Mouse (Mus musculus): ENCODE measurements at regions not wholly inside any gene's neighbourhood (a gene's known extent, or its start where the extent isn't known, plus 50 kb on each side); places are given as distances from the start of the nearest gene placed in this dataset.

DNA sequence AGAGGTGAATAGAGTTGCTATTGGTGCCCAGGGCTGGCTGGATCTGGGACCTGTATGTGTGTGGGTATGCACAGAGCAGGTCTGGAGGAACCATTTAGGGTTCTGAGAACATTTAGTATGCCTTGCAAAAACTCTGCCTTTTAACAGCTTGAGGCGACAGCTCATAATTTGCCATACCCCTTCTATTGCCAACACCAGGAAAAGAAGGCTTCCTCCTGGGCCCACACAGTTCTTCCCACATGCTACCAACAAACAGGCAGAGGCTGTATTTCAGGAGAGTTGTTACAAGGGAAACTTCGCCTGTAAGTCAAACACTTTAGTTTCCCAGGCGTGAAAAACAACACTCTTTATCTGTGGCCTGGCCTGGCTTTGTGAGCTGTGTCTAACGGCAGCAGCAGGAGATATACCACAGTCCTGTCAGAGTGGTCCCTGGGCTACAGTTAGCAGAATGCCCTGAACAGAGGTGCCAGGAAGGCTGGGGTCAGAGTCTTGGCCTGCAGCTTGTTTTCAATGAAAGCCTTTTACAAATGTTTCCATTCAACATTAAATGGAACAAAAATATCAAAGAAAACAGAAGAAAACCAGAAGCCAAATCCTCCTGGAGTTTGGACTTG, 225.4 kb downstream of the Dhx35 start:
- peak; percentile 14 to 24 for DNase-seq (ENCODE audit: low spot score in 2 of 2)

DNA sequence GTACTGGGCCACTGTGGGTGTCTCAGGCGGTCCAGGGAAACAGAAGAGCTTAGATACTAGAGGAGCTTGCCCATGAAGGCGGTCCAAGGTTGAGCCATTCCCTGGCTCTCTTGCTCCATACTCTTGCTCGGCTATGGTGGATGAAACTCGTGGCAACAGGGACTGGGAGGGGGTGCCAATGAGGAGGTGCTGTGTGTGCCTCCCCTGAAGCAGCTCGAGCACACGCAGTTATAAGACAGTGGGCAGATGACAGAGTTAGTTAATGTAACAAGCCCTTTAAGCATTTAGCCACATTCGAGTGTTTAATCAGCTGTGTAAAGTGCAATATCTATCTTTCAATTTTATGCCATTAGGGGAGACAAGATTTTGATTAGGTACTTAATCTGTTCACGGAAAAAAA, 237.5 kb downstream of the Dhx35 start:
- DNase-seq (ENCODE audit: low spot score in 2 of 2), result no peak

DNA sequence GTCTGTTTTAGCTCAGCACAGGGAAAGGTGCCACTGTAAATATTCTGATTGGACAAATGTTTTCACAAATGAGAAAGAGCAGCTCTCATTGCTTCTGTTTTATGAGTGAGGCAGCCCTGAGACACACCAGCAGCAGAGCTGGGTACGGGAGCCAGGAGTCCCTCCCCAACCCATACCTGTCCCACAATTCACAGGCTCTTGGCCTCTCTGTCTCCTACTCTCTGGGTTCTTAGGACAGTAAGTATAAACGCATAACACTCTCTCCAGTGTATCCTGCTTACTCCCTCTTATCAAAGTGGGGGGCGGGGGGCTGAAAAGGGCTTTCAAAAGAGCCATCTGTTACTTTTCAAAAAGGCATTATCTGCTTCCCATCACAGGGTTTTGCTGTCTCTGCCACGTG, 245.3 kb downstream of the Dhx35 start:
- DNase-seq (ENCODE audit: low spot score in 2 of 2), result no peak

- peak; percentile 28 to 49 for DNase-seq (ENCODE audit: low spot score in 2 of 2)
These were observed 258.9 kb downstream of the Dhx35 start for GRCm38 (mm10) chr2:159053534-159053933.

DNA sequence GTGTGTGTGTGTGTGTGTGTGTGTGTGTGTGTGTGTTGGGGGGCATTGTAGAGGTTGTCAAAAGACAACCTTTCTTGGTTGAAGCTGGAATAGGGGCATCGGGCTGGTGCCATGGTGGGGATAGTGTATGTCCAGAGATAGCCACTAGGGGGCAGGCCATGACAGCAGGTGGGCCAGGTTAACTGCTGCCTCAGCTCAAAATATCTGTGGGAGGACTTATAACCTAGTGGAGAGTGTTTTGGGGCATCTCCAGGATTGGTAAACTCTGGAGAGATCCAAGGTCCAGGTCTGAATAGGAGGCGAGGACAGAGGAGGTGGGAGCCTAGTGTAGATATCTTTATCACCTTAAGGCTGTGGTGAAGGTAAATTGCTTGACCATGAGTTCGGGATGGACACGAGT, 259.3 kb downstream of the Dhx35 start:
- DNase-seq (ENCODE audit: low spot score in 2 of 2), result peak; percentile 36 to 46

DNA sequence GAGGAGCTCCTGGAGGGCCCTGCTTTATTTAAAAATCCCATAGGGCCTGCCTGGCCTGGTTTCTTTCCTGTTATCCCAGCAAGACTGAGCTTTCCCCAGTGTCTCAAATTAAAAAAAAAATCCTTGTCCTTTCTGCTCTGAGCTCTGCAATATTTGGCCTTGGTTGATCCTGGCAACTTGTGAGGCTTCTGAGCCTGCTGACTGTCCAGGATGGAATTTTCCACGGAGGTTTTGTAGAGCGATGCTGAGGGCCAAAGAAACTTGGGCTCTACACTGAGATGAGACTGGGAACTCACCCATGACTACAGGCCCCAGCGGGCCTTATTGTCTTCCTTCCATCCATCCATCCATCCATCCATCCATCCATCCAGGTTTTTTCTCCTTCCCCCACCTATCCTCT, 259.8 kb downstream of the Dhx35 start:
- DNase-seq (ENCODE audit: low spot score in 2 of 2), result peak; percentile 61 to 71

DNA sequence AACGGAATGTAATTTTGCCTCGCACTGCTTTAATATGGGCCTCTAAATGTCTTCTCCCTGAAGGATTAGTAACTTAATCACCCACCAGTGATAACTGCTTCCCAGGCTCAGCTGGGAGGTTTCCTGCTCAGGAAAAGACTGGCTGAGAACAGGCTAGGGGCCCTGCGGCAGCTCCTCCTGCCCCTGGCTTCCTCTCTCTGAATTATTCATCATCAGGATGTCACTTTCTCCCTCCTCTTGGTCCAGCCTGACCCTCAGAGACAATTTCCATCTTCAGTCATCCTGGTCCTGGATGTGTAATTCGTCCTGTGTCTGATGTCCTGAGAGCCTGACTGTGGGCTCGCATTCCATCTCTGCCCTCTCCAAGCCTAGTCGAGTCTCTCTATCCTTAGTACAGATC, 261.2 kb downstream of the Dhx35 start:
- peak in 1 of 2 experiments; percentile 9 for DNase-seq (ENCODE audit: low spot score in 2 of 2)

DNA sequence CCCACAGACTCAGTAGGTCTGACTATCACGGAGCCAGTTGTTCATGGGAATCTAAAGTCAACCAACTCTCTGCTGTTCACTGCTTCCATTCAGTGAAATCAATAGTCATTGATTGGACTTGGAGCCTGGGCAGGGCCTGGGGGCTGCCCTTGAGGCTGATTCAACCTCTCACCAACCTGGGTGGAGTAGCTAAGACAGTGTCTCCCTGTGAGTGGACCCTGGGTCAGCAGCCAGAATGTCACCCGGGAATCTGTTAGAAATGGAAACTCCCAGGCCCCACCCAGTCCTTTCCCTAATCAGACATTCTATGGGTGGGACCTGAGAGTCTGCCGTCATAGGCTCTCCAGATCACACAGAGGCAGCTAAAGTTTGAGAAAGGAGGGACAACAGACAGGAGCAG, 262.4 kb downstream of the Dhx35 start:
- peak; percentile 14 to 35 for DNase-seq (ENCODE audit: low spot score in 2 of 2)

- peak; percentile 17 to 39 for DNase-seq (ENCODE audit: low spot score in 2 of 2)
These were observed 262.9 kb downstream of the Dhx35 start for GRCm38 (mm10) chr2:159057506-159057905.

GRCm38 (mm10) chr2:159062266-159062665, 267.7 kb downstream of the Dhx35 start:
- DNase-seq (ENCODE audit: low spot score in 2 of 2), result peak in 1 of 2 experiments; percentile 24

GRCm38 (mm10) chr2:159062666-159063065, 268.1 kb downstream of the Dhx35 start:
- DNase-seq (ENCODE audit: low spot score in 2 of 2), result no peak

DNA sequence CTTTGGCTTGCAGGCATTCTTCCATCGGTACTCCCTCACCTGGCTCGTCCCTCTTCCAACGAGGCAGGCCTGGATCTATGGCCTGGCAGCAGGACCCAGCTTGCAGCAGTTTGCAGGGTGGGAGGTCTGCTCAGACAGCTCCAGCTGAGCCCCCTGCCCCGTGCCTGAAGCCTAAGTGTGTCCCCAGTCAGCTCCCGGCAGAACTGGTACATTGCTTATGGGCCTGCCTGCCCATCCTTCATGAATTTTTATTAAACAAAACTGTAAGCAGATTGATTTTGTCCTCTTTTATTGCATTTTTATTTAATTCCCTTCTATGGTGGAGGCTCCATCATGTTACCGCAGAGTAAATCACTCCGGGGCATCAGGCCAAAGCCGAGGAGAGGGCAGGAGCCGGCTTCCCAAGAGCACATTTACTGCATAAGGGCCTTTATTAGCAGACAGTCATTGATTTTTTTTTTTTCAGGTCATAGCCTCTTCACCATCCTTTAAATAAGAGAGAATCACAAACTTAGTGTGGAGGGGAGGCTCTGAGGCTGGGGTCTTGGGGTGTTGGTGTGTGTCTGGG, 269.9 kb downstream of the Dhx35 start:
- DNase-seq (ENCODE audit: low spot score in 2 of 2), result no peak

DNA sequence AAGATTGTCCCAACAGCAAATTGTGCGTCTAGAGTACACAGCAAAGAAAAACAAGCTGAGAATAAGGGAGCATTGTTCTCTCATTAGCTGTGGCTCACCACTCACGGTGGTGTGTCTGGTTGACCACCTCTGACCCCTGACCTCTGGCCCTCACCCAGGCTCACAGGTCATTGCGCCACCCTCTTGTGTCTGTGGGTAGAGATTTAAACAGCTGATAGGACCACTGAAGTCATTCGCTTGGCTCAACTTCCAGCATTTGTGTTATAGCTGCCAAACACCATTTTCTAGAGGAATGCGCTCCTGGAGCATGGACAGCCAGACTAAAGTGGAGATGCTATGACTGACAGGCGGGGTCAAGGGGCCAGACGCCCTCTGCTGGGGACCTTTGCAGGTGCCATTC, 272.9 kb downstream of the Dhx35 start:
- DNase-seq (ENCODE audit: low spot score in 2 of 2), result no peak

DNA sequence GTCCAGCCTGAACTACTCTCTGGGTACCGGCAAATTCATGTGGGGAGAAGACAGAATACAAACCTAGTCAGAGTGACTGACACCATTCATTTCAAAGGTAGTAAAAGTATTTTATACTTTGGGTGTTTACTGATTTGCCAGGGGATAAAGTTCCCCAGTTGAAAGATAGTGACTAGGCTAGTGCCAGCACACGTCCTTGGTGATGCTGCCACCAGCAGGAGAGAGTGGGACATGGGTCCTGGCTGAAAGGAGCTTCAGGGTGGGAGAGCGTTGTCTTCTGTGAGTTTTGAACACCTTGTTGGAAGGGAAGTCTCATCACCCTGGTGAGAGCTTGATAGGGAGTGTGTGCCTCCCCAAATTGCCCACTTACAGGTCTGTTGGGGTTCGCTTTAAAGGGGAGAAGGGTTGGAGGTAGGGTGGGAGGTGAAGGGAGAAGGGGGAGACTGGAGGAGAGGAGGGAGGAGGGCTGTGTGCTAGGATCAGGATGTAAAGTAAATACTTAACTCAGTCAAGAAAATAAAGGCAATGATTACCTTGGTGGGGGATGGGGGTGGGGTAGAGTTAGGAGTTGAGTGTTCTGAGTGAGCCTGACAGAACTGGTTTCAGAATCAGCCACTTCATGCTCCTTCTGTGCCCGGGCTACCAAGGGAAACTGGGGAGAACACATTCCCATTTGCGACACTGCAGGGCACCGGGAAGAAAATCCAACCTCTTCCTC, 273.9 kb downstream of the Dhx35 start:
- no peak for DNase-seq (ENCODE audit: low spot score in 2 of 2)

DNA sequence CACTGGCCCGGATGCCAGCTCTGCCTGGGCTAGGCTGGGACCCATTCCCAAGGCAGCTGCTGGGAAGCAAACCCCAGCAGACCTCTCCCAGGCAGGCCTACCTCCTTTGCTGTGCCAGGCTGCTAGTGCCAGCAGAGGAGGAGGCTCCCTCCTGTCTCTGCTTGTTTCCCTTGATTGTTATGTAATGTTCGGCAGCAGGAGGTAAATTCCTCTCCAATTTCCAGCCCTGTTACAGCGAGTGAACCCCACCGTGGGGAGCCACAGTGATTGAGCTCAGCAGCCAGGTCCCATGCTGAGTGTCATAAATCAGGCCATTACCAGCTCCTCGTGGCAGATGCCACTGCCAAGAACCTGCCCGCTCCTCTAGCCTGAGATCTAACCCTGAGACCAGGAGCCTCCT, 274.6 kb downstream of the Dhx35 start:
- DNase-seq (ENCODE audit: low spot score in 2 of 2), result no peak

- no peak for DNase-seq (ENCODE audit: low spot score in 2 of 2)
These were observed 278.5 kb downstream of the Dhx35 start for GRCm38 (mm10) chr2:159072997-159073690.

- no peak for DNase-seq (ENCODE audit: low spot score in 2 of 2)
These were observed 285.2 kb downstream of the Dhx35 start for GRCm38 (mm10) chr2:159079836-159080235.

DNA sequence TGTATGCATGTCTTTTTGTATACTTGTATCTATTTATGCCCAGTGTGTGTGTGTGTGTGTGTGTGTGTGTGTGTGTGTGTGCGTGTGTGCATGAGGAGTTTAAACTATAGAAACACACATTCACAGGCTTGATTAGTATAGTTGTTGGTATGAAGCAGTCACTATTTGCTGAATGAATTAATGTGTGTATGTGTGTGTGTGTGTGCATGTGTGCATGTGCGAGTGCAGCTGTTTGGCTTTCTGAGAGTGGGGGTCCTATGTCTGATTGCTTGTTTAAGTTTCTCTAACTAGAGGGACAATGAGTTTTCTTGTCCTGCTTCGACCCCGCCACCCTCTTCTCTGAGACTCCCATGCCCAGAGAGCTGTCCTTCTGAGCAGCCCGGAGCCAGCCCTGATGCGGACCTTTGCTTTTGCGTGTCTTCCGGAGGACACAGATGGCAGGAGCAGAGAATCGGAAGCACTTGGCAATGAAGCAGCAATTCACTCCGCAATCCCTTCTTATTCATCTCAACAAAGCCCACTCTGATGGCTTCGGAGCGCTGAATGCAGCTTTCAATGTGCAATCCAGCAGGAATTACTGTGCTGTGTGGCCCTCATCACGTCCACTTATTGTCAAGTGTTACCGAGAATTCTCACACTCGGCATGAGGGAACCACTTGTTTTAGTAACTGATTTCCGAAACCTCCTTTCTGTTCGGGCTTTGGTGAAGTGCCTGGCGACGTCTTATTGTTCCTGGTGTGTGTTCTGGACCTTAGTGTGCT, 286.4 kb downstream of the Dhx35 start:
- no peak for DNase-seq (ENCODE audit: low spot score in 2 of 2)

GRCm38 (mm10) chr2:159086836-159087235, 292.2 kb downstream of the Dhx35 start:
- DNase-seq (ENCODE audit: low spot score in 2 of 2), result no peak

- no peak for DNase-seq (ENCODE audit: low spot score in 2 of 2)
These were observed 293.6 kb downstream of the Dhx35 start for GRCm38 (mm10) chr2:159088196-159088595.

DNA sequence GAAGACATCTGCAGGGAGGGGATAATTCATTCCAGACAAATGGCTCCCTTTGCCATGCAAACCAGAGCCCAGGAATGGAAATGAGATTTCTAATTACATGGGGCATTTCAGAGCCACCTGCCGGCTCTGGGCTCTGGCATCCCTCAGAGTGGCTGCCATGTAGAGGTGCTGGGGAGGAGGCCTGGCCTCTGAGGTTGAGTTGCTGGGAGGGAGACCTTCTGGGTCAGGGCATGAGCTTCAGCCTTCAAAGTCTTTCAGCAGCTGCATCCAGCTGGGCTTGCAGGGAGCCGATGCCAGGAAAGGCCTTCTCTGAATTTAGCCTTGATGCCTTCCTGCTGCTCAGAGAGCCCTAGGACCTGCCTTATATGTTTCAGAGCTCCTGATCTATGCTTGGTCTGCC, 302.1 kb downstream of the Dhx35 start:
- DNase-seq (ENCODE audit: low spot score in 2 of 2), result peak; percentile 53 to 63

DNA sequence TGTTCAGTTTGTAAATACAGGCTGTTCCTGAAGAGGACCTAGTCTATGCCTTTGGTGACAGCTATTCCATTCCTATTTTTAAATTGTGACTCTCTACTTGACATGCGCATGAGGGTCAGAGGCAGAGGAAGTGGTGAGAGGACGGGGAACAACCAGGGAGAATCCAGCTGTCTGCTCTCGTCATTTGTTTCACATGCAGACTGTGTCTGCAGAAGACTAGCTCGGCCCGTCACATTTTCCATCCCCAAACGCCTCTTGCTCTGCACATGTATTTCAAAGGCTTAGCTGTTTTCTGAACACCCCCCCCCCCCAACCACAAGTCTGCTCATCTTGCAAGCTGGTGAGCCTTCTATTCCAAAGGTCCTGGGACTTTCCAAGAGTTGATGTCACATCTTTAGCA, 339.4 kb downstream of the Dhx35 start:
- no peak for DNase-seq (ENCODE audit: low spot score in 2 of 2)
